Mouse (Mus musculus) CD4-positive naive resting alpha-beta T cell, adult 76 days (primary cell): ENCODE results near the gene Prkci. TPM values are rescaled to one million over a fixed set of nuclear protein-coding genes. Genes with fewer than 3 reads are reported as not detected.

Source experiments
- total RNA-seq: library from RNA; stranded (reverse); gene quantifications from one replicate; pipeline ENCODE4 v1.2.4, GENCODE M21; 2023

Gene Prkci
- total RNA-seq = 21.2 TPM

GRCm38 (mm10) chr3:30995283-30995898, at the start of gene Prkci:
Prkci (plus strand) TSS chr3:30995747.

GRCm38 (mm10) chr3:30969104-30969581, 26.4 kb upstream of the Prkci start, which contains the start of gene Phc3:
Phc3 (minus strand) TSS chr3:30969415.

GRCm38 (mm10) chr3:31094531-31095178, 99.1 kb downstream of the Prkci start, which contains the start of gene Skil:
Skil (plus strand) TSS chr3:31095058.

Other genes starting within 250 kb of the Prkci start
- not detected for gene Samd7, start 249.5 kb upstream of the Prkci start, total RNA-seq
- gene Sec62, start 202.9 kb upstream of the Prkci start, total RNA-seq = 87.8 TPM
- gene Gpr160, start 139.8 kb upstream of the Prkci start, total RNA-seq = 0.67 TPM
- 86.8 TPM for gene Phc3, start 26.3 kb upstream of the Prkci start, total RNA-seq
- gene Skil, start 99.3 kb downstream of the Prkci start, total RNA-seq = 260 TPM
- gene Cldn11, start 154.2 kb downstream of the Prkci start, total RNA-seq = not detected